Mouse (Mus musculus): ENCODE measurements around the gene Tfap2e.

DNA sequence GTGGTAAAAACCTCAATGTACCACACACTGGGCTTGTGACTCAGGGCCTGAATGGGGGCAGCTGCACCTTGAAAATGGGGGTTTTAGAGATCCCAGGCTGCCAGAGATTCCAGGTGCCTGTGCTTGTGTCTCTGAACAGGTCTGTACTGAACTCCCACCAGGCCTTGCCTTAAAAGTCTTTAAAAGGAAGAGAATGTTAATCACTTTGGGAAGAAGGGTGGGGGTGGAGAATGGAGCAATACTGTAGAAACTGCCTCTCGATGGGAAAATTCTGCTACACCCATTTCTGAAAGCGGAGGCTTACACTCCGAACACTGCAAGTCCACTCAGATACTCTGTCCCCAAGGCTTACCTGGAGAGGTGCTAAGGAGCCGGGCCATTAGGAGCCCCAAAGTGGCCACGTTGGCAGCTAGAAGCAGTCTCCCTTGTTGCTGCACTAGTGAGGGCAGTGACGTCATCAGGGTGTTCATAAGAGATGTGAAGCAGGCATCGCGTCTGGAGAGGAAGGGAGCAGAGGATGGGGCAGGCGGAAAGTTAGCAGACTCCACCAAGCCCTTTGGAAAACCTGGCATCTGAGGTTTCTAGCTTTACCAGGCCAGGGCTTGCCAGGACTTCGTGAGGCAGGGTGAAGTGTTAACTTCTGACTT, 10.3 kb upstream of the Tfap2e start:
- TF ChIP-seq CTCF (IDR thresholded peaks at IDR 0.05): no peak
- TF ChIP-seq EP300 (IDR thresholded peaks at IDR 0.05): no peak
